Mouse (Mus musculus) kidney, adult 9 months (tissue): ENCODE results near the gene Purb.

ENCODE experiments used
- DNase-seq: peaks from one replicate; pipeline ENCODE4 v3.0.0; 2022

The Purb gene

GRCm38 (mm10) chr11:6475867-6476484 lies at the start of gene Purb:
Gene Purb (minus strand): TSS chr11:6475917.
- DNase-seq, result peak; percentile 89

DNA sequence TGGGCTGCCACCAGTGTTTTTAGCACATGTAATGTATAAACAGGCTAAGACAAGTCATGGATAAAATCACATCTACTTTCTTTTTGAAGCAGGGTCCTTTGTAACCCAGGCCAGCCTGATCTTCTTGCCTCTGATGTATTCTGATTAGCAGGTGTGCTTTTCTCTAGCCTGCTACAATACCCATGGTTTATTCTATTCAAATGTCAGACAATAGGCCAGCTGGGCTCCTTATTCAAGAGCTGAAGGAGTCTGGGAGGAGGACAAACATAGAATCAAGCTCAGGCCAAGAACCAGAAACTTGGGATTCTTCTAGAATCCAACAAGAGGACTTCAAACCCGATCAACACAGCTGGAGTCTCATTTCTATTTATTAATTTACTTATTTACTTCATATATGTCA lies 49.5 kb upstream of the Purb start:
- no peak for DNase-seq

- DNase-seq, result no peak
Measured at GRCm38 (mm10) chr11:6524880-6525238, 49.1 kb upstream of the Purb start.

DNA sequence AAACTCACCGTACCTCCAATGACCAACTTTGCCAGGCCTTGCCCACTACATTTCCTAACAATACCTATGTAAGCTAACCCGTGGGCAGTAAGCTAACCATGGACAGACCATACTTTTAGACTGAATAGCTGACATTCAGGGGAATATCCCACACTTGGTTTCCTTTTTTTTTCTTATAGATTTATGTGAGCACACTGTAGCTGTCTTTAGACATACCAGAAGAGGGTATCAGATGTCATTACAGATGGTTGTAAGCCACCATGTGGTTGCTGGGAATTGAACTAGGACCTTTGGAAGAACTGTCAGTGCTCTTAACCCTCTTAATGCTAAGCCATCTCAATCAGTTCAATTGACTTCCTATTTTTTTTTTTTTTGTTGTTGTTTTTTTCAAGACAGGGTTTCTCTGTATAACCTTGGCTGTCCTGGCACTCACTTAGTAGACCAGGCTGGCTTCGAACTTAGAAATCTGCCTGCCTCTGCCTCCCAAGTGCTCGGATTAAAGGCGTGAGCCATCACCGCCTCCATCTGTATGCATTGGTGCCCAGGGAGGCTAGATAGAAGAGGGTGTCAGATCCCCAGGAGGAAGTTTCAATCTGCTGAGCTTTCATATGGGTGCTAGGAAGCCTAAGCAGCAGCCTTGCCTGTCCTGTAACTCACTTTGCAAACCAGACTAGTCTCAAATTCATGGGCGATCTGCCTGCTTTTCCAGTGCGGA lies 48.6 kb upstream of the Purb start:
- no peak for DNase-seq

GRCm38 (mm10) chr11:6523662-6524088 lies 48.0 kb upstream of the Purb start:
- DNase-seq, result no peak

GRCm38 (mm10) chr11:6522782-6523525 lies 47.2 kb upstream of the Purb start:
- no peak for DNase-seq

GRCm38 (mm10) chr11:6520507-6521173 lies 44.9 kb upstream of the Purb start, which contains the start of gene Myo1g:
Gene Myo1g (minus strand): TSS chr11:6520965.
- DNase-seq, result no peak

GRCm38 (mm10) chr11:6519491-6520033 lies 43.8 kb upstream of the Purb start:
- no peak for DNase-seq

DNA sequence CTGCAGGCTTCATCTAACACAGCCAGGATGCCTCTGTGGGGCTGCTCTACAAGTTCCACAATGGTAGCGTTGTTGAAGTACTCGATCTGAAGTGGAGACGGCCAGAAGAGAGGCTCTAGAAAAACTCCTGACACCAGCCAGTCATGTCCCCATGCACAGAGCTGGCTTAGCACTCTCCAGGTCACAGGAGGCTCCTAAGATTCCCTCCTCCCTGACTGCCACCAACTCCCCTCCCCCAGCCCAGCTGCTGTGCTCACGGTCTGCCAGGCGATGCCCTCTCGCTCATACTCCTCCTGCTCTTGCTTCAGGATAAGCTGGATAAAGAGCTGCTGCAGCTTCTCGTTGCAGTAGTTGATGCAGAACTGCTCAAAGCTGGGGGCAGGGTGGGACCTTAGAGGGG lies 39.1 kb upstream of the Purb start:
- DNase-seq, result no peak

DNA sequence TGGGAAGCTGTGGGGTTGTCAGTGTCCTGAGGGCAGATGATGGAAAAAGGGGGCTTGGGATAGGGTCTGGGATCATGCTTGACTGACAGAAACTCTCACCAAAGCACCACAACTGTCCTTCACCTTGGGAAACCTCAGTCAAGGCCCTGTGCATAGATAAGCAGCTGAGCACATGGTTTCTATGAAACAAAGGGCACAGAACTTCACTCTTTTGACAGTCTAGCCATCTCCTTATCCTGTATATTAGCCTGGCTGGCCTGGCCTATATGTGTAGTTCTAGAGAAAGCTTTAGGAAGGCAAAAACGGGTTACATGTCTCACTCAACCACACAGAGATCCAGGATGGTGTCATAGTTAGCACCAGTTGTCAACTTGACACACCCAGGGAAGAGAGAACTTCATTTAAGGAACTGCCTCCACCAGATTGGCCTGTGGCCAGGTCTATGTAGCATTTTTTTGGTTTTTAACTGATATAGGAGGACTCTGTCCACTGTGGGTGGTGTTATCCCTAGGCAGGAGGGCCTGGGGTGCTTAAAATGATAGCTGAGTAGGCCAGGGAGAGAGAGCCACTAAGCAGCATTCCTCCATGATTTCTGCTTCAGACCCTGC lies 32.7 kb upstream of the Purb start:
- no peak for DNase-seq

- no peak for DNase-seq
Measured at GRCm38 (mm10) chr11:6506516-6506915, 30.8 kb upstream of the Purb start.

DNA sequence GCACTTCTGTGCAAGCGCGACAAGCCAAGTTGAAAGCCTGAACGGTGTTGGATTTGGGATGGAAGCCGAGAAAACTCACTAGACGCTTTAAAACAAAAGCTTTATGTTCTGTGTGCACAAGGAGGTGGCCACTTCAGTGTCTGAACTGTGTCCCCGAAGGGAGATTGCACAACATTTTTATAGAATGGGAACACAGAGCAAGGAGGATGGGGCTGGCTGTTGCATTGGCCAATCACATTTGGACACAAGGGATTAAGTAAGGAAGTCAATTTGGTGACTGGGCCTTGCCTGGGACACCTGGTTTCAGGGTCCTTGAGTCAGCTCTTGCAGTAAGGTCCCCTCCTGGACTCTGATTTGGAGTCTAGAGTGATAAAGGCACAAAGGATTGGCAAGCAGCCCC lies 29.0 kb upstream of the Purb start:
- no peak for DNase-seq

GRCm38 (mm10) chr11:6504226-6504625 lies 28.5 kb upstream of the Purb start:
- no peak for DNase-seq

- no peak for DNase-seq
Measured at GRCm38 (mm10) chr11:6502506-6502905, 26.8 kb upstream of the Purb start.

DNA sequence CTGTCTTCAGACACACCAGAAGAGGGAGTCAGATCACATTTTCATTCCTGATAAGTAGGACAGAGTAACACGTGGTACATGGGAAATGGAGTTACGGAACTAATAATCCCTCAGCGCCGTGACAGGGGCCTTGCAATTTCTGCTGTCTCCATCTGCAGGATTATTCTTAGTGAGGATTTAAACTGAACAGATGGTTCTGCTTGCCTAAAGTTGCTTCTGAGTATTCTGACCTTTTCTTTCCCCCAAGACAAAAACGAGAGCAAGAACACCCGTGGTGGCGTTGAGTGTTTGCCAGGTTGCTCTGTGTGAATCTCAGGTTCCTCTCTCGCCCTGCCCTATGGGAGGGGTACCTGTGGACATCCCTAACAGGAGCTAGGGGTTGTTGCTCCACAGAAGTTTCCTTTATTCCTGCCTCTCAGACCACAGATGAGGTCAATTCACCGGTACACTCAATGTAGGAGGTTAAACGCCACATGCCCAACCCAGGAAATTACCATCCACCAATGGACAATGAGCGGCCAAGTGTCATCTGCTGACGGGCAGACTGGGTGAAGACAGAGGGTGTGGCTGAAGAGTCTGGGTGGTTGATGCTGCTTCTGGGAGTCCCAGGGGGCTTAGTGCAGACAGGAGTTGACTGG lies 21.7 kb upstream of the Purb start:
- DNase-seq, result no peak

- DNase-seq, result peak; percentile 64
Measured at GRCm38 (mm10) chr11:6489691-6490503, 14.2 kb upstream of the Purb start.

- peak; percentile 63 for DNase-seq
Measured at GRCm38 (mm10) chr11:6489257-6489656, 13.5 kb upstream of the Purb start.

DNA sequence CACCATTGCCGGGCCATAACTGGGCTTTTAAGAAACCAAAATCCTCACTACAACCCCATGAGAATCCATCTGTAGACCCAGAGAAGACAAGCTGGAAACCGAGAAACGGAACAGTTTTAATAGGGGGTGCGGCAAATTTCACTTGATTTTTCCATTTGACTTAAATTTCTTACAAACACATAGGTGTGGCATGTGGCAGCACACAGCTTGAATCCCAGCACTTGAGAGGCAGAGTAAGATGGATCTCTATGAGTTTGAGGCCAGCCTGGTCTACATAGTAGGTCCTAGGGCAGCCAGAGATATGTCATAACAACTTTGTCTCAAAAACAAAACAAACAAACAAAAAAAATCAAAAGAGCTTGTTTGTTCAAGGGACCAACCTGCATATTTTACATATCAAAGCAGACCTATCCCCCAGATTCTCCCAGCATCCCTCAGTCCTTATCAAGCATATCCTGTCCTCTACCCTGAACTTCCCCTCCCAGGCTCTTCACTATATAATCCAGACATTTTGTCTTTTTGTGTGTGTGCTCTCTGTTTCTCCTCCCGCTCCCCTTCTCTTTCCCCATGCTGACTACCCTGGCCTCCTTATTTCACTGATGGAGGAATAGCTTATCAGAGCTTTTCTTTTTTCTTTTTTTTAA lies 12.4 kb upstream of the Purb start:
- no peak for DNase-seq

GRCm38 (mm10) chr11:6487496-6487895 lies 11.8 kb upstream of the Purb start:
- no peak for DNase-seq

DNA sequence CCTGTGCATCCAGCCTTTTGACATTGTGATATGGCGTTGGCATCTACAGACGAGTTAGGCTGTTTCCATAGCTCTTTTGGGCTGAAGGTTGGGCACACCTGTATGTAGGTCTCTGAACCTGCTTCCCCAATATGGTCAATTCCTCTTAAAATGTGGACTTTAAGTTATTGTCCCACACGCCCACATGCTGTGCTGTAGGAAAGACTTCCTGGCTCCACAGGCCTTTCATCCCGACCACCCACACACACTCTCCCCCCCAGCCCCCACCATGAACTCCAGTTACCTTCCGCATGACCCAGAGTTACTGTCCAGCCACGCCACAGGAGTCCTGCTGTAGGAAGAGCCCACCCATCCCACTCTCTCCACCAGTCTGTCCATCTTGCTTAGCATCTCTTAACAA lies 11.2 kb upstream of the Purb start:
- DNase-seq, result no peak
